Mouse (Mus musculus) left cerebral cortex, postnatal 10 days (tissue): ENCODE results near the gene Smim24. TPM values are rescaled to one million over a fixed set of nuclear protein-coding genes. Genes with fewer than 3 reads are reported as not detected.

Source experiments
- DNase-seq, 2 experiments: peaks; one replicate each; pipeline ENCODE4 v3.0.0; 2021 to 2022; ENCODE audit warnings: low spot score in 2 of 2, mixed read lengths in 1 of 2; ENCODE audit errors: extremely low spot score in 1 of 2
- intact Hi-C: fragments of 180-260 bp; cut with DNase I; formaldehyde crosslinking; loops from one replicate; pipeline ENCODE4 v1.15.1; 2025
- total RNA-seq, 2 experiments: library from RNA; stranded (reverse); gene quantifications; 2 replicates each; pipeline ENCODE4 v1.2.3; 2021

Gene Smim24
- total RNA-seq, 2 experiments from 2014 or later: 2.0 to 2.2 TPM

- peak in 1 of 2 experiments; percentile 50 for DNase-seq
- intact Hi-C loops: no loop called here
Measured at GRCm38 (mm10) chr10:81427804-81428506, 35.1 kb downstream of the Smim24 start.

DNA sequence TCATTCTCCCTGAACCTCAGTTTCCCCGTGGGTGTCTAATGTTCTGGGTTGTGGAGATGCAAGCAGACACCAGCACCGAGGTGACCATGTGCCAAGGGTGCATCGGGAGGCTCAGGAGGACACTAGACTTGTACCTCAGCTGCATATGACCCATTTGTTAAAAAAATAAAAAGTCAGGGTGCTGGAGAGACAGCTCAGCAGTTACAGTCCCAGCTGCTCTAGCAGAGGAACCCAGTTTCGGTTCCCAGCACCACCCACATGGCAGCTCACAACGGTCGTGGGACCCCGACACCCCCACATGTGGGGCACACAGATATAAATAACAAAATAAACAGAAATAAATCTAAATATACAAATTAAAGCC is 35.6 kb downstream of the Smim24 start:
- peak in 1 of 2 experiments; percentile 22 for DNase-seq
- intact Hi-C loops: no loop called here

DNA sequence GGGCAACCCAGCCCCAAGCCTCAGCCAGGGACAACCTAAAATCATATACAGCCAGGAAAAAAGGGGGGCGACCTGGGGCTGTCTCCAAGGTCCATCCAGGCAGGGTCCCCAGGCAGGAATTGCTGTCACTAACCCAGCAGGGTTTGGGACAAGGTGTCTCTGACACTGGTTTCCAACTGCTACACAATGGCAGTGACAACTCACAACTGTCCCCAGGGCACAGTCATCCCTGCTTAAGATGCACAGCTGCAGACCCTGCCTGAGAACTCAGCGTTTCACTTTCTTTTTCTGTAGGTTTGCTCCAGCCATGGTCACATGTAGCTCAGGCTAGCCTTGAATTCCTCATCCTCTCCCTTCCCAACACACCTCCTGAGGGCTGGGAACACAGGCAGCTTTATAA is 36.2 kb downstream of the Smim24 start:
- intact Hi-C loops: no loop called here
- peak in 1 of 2 experiments; percentile 23 for DNase-seq

DNA sequence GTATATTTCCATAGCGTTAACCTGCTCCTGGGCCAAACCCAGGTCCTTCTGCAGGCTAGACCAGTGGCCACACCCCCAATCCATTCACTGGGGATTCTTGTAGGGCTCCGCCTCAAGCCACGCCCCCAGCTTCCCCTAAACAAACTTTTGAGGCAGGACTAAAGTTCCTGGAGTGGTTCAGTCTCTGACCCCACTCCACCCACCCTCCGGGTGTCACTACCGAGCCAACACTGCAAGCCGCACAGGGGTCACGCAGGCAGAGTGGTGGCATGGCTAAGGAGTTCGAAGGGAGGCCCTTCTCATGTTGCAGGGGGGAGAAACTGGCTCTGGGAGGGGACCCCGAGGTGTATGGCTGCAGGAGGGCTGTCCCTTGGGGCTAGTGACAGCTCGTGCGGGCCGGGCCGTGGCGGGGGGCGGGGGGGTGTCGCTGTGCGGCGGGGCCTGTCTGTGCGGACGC is 36.8 kb downstream of the Smim24 start:
- intact Hi-C loops: no loop called here
- peak in 1 of 2 experiments; percentile 92 for DNase-seq

DNA sequence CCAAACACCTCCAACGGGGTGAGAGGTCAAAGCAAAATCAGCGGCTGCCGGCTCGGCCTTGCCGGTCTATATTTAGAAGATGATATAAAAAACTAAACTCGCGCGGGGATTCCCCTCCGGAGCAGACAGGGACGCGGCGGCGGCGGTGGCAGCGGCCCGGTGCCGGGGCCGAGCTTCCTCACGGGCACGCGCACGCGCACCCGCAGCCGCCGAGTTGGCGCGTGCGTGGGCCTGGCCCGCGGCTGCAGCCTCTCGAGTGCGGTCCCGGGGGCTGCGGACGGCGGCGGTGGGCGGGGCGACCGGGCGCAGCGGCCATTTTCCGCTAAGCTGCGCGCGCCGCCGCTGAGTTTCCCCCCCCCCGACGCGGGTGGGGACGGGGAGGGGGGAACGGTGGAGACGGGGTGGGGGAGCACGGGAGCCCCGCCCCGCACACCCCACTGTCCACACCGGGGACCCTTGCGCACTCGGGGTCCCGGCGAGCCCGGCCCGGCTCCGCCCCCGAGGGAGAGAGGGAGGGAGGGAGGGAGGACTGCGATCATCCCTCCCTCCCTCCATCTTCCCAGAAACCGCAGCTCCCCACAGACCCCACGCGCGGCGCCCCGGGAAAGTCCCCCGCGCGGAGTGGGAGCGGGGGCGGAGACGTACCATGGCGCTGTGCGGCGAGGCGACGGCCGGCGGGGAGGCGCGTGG is 37.4 kb downstream of the Smim24 start:
- peak in 1 of 2 experiments; percentile 91 for DNase-seq
- intact Hi-C loops: no loop called here

- intact Hi-C loops: no loop called here
- peak in 1 of 2 experiments; percentile 86 for DNase-seq
Measured at GRCm38 (mm10) chr10:81430831-81431525, 38.1 kb downstream of the Smim24 start.

GRCm38 (mm10) chr10:81431526-81432168 is 38.8 kb downstream of the Smim24 start:
- intact Hi-C loops: no loop called here
- DNase-seq: peak in 1 of 2 experiments; percentile 75

DNA sequence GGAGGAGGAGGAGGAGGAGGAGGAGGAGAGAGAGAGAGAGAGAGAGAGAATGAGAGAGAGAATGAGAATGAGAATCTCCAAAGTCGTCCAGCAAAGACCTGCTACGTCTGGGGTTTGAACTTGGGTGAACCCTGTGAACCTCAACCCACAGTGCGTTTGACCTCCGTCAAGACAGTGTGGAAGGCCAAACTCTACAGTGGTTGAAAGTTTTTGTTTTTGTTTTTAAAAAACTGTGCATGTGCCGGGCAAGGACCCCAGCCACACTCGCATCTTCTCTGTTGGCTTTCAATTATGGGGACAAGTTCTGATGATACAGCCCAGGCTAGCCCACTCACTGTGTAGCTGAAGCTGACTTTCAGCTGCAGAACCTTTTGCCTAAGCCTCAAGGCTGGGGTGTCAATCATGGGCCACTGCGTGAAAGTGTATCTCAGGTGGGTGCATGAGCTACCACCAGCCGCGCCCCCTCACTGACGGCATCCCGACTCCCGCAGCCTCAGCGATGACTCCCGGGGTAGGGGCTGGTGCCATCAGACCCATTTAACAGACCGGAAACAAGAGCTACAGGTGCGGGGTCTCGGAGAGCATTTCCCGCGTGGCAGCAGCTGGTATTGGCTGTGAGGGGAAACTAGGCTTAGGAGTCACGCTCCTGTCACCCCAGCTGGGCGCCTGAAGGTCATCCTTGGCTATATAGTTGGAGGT is 39.5 kb downstream of the Smim24 start:
- intact Hi-C loops: no loop called here
- peak in 1 of 2 experiments; percentile 54 for DNase-seq

GRCm38 (mm10) chr10:81432868-81433262 is 40.0 kb downstream of the Smim24 start:
- intact Hi-C loops: no loop called here
- peak; percentile 96 for DNase-seq

DNA sequence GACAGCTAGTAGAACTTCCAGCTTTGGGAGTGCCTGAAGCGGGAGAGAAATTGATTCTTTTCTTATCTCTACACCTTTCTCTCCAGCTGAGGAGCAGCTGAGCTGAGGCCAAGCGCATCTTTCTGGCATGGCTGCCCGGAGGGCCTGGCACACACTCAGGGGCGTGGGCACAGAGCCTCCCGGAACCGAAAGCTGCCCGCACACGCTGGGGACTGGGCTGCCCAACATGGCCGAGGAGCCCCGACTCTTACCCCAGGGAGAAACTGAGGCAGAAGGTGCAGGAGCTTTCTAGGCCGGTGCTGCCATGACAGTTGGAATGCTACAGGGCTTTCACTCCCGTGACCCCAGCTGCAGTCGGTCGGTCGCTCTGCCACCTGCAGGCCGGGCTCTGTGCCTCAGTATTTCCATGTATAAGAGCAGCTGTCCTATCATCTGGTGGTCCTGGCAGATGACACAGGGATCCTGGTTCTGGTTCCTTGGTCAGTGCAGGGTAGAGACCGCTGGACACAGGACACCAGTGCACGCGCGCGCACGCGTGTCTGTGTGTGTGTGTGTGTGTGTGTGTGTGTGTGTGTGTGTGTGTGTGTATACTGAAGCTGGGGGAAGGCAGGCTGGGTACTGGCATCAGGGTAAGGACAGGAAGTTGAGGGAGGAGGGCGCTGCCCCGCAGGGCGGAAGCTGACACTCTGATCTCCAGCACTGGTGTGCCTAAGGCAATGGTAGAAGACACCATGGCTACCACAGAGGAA is 40.9 kb downstream of the Smim24 start:
- DNase-seq: peak in 1 of 2 experiments; percentile 57
- intact Hi-C loops: no loop called here

GRCm38 (mm10) chr10:81434361-81435263 is 41.8 kb downstream of the Smim24 start:
- intact Hi-C loops: no loop called here
- peak in 1 of 2 experiments; percentile 43 for DNase-seq

GRCm38 (mm10) chr10:81435436-81435835 is 42.6 kb downstream of the Smim24 start:
- intact Hi-C loops: no loop called here
- DNase-seq: peak; percentile 80 to 81

GRCm38 (mm10) chr10:81441019-81441418 is 48.2 kb downstream of the Smim24 start:
- no peak for DNase-seq
- intact Hi-C loops: no loop called here
